Mouse (Mus musculus): ENCODE results near the gene Fstl1. TPM values are rescaled to one million over a fixed set of nuclear protein-coding genes. Genes with fewer than 3 reads are reported as not detected.

Fstl1 gene
- polyA plus RNA-seq, 1 experiment from 2014 or later, result 105 TPM

DNA sequence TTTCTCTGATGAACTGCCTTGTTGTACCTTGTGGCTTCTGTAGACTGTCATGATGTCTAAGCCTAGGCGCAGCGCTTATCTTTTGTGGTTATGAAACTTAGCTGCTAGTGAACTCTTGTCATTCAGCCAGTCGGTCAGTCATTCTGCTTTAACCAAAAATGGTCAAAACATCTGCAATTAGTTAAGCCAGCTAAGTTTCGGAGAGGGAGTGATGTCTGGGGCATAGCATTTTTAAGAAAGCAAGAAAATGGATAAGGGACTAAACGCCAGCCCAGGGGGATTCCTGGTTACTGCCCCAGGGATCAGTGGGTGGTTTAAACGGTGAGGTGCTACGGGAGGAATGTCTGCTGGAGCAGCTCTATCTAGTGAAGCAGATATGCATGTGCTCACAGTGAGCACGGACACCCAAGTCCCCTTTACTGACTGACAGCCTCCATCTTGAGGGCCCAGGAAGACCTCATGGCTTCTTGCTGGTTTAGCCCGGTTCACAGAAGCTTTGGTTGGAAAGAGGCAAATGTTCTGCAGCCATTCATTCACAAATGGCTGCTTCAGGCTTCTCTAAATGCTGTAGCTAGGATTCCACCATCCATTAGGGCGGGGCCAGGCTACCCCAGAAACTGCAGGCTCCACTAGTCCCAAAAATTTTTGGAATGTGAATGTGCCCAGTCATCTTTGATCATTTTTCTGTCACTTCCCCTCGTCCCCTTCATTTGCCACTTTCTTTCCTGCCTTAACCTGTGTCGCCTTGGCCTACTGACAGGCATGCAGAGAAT, 13.5 kb downstream of the Fstl1 start:
- H3K4me3 ChIP-seq (replicated peaks; ENCODE audit: low read depth, low read length), result no peak overlapping the region
- no peak overlapping the region for H3K4me2 ChIP-seq (ENCODE audit: low read length)
- 86% methylated on average over 12 of the region's 12 CpGs for WGBS
- no peak for ATAC-seq (ENCODE audit: low FRiP score, low TSS enrichment)
- no peak overlapping the region for H3K27ac ChIP-seq (replicated peaks; ENCODE audit: low read depth, low read length)
- H3K36me3 ChIP-seq (ENCODE audit: control insufficient read depth, insufficient read depth, low read length), result no peaks in the 10 kb centered on the region
- H3K27me3 ChIP-seq (ENCODE audit: control insufficient read depth, insufficient read depth, low read length), result no peaks in the 10 kb centered on the region
- H3K9me3 ChIP-seq (ENCODE audit: control insufficient read depth, low read length), result no peaks in the 10 kb centered on the region
- no peak for DNase-seq
- no peak overlapping the region for H3K9ac ChIP-seq (replicated peaks; ENCODE audit: low read length)
- peaks cover 18% of the 10 kb centered on the region for H3K4me1 ChIP-seq (ENCODE audit: control insufficient read depth, insufficient read depth, low read length)

DNA sequence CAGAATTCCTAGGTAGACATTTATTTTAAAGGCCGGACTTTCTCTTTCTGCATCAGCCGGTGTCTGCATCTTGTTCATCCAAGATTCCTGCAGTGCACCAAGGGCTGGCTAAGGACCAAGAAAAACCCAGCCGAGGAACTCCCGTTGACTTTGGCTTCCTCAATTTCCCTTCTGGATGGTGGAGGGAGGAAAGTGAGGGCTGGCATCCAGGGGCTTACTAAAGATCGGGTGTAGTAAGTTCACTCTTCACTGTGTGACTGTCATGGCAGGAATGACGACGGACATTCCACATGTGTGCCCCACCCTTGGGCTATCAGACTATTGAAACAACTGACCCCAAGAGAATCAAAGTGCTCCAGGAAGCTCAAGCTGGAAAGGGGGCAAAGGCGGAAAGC, 14.1 kb downstream of the Fstl1 start:
- H3K27ac ChIP-seq (replicated peaks; ENCODE audit: low read depth, low read length), result no peak overlapping the region
- ATAC-seq (ENCODE audit: low FRiP score, low TSS enrichment), result no peak

DNA sequence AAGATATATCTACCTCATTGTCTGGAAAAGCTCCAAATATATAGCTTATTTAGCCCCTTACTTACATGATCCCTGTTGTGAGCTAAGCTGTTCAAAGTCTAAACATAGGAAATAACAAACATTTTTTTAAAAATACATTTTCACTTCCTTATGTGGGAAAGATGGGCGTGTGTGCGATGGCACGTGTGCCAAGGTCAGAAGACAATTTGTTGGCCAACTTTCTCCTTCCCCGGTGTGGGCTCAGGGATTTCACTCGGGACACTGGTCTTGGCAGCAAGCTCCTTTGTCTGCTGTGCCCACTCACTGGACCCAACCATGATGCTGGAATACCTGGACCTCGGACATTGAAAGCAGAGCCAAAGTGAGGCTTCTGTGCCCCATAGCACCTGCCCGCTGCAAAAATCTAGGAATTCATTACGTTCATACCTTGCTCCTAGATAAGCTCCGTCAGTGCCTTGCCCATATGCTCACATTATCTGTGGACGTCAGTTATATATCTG, 19.0 kb downstream of the Fstl1 start:
- Histone ChIP-seq H3K4me2 (ENCODE audit: low read length) (no peak overlapping the region), H3K4me1 (ENCODE audit: control insufficient read depth, insufficient read depth, low read length) (no peaks in the 10 kb centered on the region), H3K9me3 (ENCODE audit: control insufficient read depth, low read length) (no peaks in the 10 kb centered on the region), H3K36me3 (ENCODE audit: control insufficient read depth, insufficient read depth, low read length) (no peaks in the 10 kb centered on the region), H3K27ac (replicated peaks; ENCODE audit: low read depth, low read length) (no peak overlapping the region), H3K27me3 (ENCODE audit: control insufficient read depth, insufficient read depth, low read length) (no peaks in the 10 kb centered on the region), H3K9ac (replicated peaks; ENCODE audit: low read length) (no peak overlapping the region), H3K4me3 (replicated peaks; ENCODE audit: low read depth, low read length) (no peak overlapping the region)
- DNase-seq (no peak), ATAC-seq (ENCODE audit: low FRiP score, low TSS enrichment) (no peak)
- WGBS, result 97% methylated on average over 10 of the region's 10 CpGs

More for the DNA sequence above, 14.1 kb downstream of the Fstl1 start:
- Histone ChIP-seq H3K9ac (replicated peaks; ENCODE audit: low read length) (no peak overlapping the region), H3K27me3 (ENCODE audit: control insufficient read depth, insufficient read depth, low read length) (no peaks in the 10 kb centered on the region), H3K4me3 (replicated peaks; ENCODE audit: low read depth, low read length) (no peak overlapping the region), H3K4me2 (ENCODE audit: low read length) (no peak overlapping the region), H3K4me1 (ENCODE audit: control insufficient read depth, insufficient read depth, low read length) (peaks cover 18% of the 10 kb centered on the region), H3K36me3 (ENCODE audit: control insufficient read depth, insufficient read depth, low read length) (no peaks in the 10 kb centered on the region), H3K9me3 (ENCODE audit: control insufficient read depth, low read length) (no peaks in the 10 kb centered on the region)
- 87% methylated on average over 8 of the region's 8 CpGs for WGBS
- DNase-seq, result no peak

DNA sequence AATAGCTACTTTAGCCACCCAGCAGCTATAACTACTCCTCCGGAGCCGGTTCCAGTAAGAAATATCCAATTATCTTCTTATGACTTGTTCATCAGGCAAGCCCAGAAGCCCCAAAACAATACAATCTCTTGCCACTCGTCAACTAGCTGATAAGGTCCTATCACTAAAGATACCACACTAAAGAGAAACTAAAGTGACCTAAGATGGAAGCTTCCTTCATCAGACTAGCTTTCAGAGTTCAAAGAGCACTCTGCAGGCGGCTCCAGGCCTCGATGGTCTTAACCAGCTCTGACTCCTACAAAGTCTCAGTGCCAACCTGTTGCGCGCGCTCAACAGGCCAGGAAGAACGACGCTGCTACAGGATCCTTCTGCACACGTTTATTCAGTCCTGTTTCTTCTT, 19.6 kb downstream of the Fstl1 start:
- H3K36me3 ChIP-seq (ENCODE audit: control insufficient read depth, insufficient read depth, low read length), result no peaks in the 10 kb centered on the region
- H3K4me2 ChIP-seq (ENCODE audit: low read length), result no peak overlapping the region
- 93% methylated on average over 11 of the region's 11 CpGs for WGBS
- no peaks in the 10 kb centered on the region for H3K27me3 ChIP-seq (ENCODE audit: control insufficient read depth, insufficient read depth, low read length)
- DNase-seq (no peak), ATAC-seq (ENCODE audit: low FRiP score, low TSS enrichment) (no peak)
- no peak overlapping the region for H3K4me3 ChIP-seq (replicated peaks; ENCODE audit: low read depth, low read length)
- no peak overlapping the region for H3K9ac ChIP-seq (replicated peaks; ENCODE audit: low read length)
- no peaks in the 10 kb centered on the region for H3K9me3 ChIP-seq (ENCODE audit: control insufficient read depth, low read length)
- no peaks in the 10 kb centered on the region for H3K4me1 ChIP-seq (ENCODE audit: control insufficient read depth, insufficient read depth, low read length)
- H3K27ac ChIP-seq (replicated peaks; ENCODE audit: low read depth, low read length), result no peak overlapping the region

DNA sequence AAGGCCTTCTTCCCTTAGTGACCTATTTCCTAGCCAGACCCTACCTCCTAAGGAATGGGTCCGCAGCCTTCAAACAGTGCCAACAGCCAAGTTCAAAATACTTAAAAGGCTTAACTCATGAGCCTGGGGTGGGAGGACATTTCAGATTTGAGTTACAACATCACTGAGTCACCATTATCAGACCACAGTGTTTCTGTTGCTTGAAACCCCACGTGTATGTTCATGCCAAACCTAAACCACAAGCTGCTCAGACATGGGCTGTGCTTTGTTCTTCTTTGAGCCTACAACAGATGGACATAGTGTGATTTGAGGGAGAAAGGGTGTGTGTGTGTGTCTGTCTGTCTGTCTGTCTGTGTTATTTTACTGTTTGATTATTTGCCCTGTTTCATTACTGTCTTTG, 24.4 kb downstream of the Fstl1 start:
- no peak overlapping the region for H3K27ac ChIP-seq (replicated peaks; ENCODE audit: low read depth, low read length)

GRCm38 (mm10) chr16:37802686-37803295, 26.1 kb downstream of the Fstl1 start:
- Histone ChIP-seq H3K4me2 (ENCODE audit: low read length) (no peak overlapping the region), H3K9ac (replicated peaks; ENCODE audit: low read length) (no peak overlapping the region), H3K36me3 (ENCODE audit: control insufficient read depth, insufficient read depth, low read length) (no peaks in the 10 kb centered on the region), H3K9me3 (ENCODE audit: control insufficient read depth, low read length) (no peaks in the 10 kb centered on the region), H3K4me3 (replicated peaks; ENCODE audit: low read depth, low read length) (no peak overlapping the region), H3K4me1 (ENCODE audit: control insufficient read depth, insufficient read depth, low read length) (peaks cover 6% of the 10 kb centered on the region), H3K27ac (replicated peaks; ENCODE audit: low read depth, low read length) (0 out of 2 replicates have a peak overlapping the region, but pooled peaks have one; percentile 20), H3K27me3 (ENCODE audit: control insufficient read depth, insufficient read depth, low read length) (no peaks in the 10 kb centered on the region)
- WGBS, result 57% methylated on average over 4 of the region's 4 CpGs
- DNase-seq, result peak; percentile 77
- ATAC-seq (ENCODE audit: low FRiP score, low TSS enrichment), result no peak

More for the DNA sequence above, 24.4 kb downstream of the Fstl1 start:
- DNase-seq, result no peak
- Histone ChIP-seq H3K27me3 (ENCODE audit: control insufficient read depth, insufficient read depth, low read length) (no peaks in the 10 kb centered on the region), H3K4me1 (ENCODE audit: control insufficient read depth, insufficient read depth, low read length) (peaks cover 6% of the 10 kb centered on the region), H3K4me3 (replicated peaks; ENCODE audit: low read depth, low read length) (no peak overlapping the region), H3K9ac (replicated peaks; ENCODE audit: low read length) (no peak overlapping the region), H3K4me2 (ENCODE audit: low read length) (no peak overlapping the region), H3K9me3 (ENCODE audit: control insufficient read depth, low read length) (no peaks in the 10 kb centered on the region), H3K36me3 (ENCODE audit: control insufficient read depth, insufficient read depth, low read length) (no peaks in the 10 kb centered on the region)
- ATAC-seq (ENCODE audit: low FRiP score, low TSS enrichment), result no peak
- WGBS, result 96% methylated on average over 2 of the region's 2 CpGs

GRCm38 (mm10) chr16:37803387-37803950, 26.8 kb downstream of the Fstl1 start:
- 95% methylated on average over 9 of the region's 9 CpGs for WGBS
- no peaks in the 10 kb centered on the region for H3K9me3 ChIP-seq (ENCODE audit: control insufficient read depth, low read length)
- no peak for DNase-seq
- no peaks in the 10 kb centered on the region for H3K27me3 ChIP-seq (ENCODE audit: control insufficient read depth, insufficient read depth, low read length)
- peaks cover 6% of the 10 kb centered on the region for H3K4me1 ChIP-seq (ENCODE audit: control insufficient read depth, insufficient read depth, low read length)
- no peak overlapping the region for H3K4me3 ChIP-seq (replicated peaks; ENCODE audit: low read depth, low read length)
- ATAC-seq (ENCODE audit: low FRiP score, low TSS enrichment), result no peak
- H3K4me2 ChIP-seq (ENCODE audit: low read length), result no peak overlapping the region
- H3K36me3 ChIP-seq (ENCODE audit: control insufficient read depth, insufficient read depth, low read length), result no peaks in the 10 kb centered on the region
- no peak overlapping the region for H3K9ac ChIP-seq (replicated peaks; ENCODE audit: low read length)
- H3K27ac ChIP-seq (replicated peaks; ENCODE audit: low read depth, low read length), result no peak overlapping the region

GRCm38 (mm10) chr16:37805746-37806495, 29.2 kb downstream of the Fstl1 start:
- Histone ChIP-seq H3K4me3 (replicated peaks; ENCODE audit: low read depth, low read length) (no peak overlapping the region), H3K27ac (replicated peaks; ENCODE audit: low read depth, low read length) (no peak overlapping the region)

More at GRCm38 (mm10) chr16:37805746-37806495, 29.2 kb downstream of the Fstl1 start:
- Histone ChIP-seq H3K9me3 (ENCODE audit: control insufficient read depth, low read length) (no peaks in the 10 kb centered on the region), H3K9ac (replicated peaks; ENCODE audit: low read length) (no peak overlapping the region), H3K27me3 (ENCODE audit: control insufficient read depth, insufficient read depth, low read length) (no peaks in the 10 kb centered on the region), H3K36me3 (ENCODE audit: control insufficient read depth, insufficient read depth, low read length) (no peaks in the 10 kb centered on the region), H3K4me1 (ENCODE audit: control insufficient read depth, insufficient read depth, low read length) (peaks cover 6% of the 10 kb centered on the region), H3K4me2 (ENCODE audit: low read length) (no peak overlapping the region)
- WGBS, result 94% methylated on average over 3 of the region's 3 CpGs
- DNase-seq (no peak), ATAC-seq (ENCODE audit: low FRiP score, low TSS enrichment) (no peak)

All from midbrain, embryonic 14.5 days (tissue).